Comparison of ENCODE assay signal across 24 mouse cellular contexts in the genomic region with DNA sequence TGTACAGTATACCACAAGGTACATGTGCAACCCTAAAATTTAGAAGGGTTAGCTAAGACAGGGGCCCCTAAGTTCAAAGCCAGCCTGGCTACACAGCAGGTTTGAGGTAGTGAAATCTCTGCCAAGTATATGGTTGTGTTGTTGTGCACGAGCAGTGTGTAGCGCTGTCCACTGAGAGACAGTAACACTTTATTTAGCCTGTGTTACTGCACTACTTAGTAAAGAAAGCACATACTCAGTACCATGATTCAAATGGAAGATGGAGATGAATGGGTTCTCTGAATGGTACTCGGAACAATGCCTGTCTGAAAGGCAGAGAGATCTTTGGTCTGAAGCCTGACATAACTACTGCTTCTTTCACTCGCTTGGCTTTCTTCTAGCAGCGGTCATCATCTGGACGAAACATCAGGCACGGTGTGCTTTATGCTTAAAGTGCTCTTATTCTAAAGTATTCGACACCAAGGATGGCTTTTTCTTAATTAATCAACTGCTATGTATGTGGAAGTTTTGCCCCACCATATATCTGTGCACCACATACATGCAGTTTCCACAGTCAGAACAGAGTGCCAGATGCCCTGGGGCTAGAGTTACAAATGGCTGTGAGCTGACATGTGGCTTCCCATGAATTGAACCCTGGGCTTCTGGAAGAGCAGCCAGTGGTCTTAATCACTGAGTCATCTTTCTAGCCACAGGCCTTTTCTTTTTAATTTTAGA. TPM values are rescaled to one million over a fixed set of nuclear protein-coding genes. Genes with fewer than 3 reads are reported as not detected.
A peak's percentile ranks its signal among the peaks of the same experiment; 100 is the strongest.
DNase-seq lines count a peak whose midpoint lies in the region; ATAC-seq lines count a peak whose summit lies in the region.
"Had no signal": no experiment of that assay in that cellular context is flagged by ENCODE, and none has a peak within 500 bp of the region (broad histone marks: within the 10 kb centered on the region; RNA-seq: fewer than 3 reads in every experiment).

No protein-coding gene starts in this region.

- no peak overlapping the region for H3K27ac ChIP-seq in hindbrain, embryonic 16.5 days (ENCODE audit: low read depth, low read length)
- H3K27ac ChIP-seq in hindbrain, embryonic 11.5 days (ENCODE audit: low read depth, low read length): no peak overlapping the region
- H3K27ac ChIP-seq in neural tube, embryonic 11.5 days (ENCODE audit: low read depth, low read length): no peak overlapping the region
- peak overlapping the region; percentile 33; the same call in 1 of the 2 replicates for H3K27ac ChIP-seq in neural tube, embryonic 13.5 days (replicated peaks)
- H3K27ac ChIP-seq: embryonic facial prominence, embryonic 12.5 days; forebrain, embryonic 12.5 days; heart, adult 2 months; heart, embryonic 15.5 days had no signal

- H3K4me3 ChIP-seq in hindbrain, embryonic 16.5 days (ENCODE audit: low read length): no peak overlapping the region
- no peak overlapping the region for H3K4me3 ChIP-seq in hindbrain, embryonic 11.5 days (ENCODE audit: low read depth, low read length)
- H3K4me3 ChIP-seq in neural tube, embryonic 11.5 days (ENCODE audit: low read depth, low read length): no peak overlapping the region
- H3K4me3 ChIP-seq in neural tube, embryonic 13.5 days: no peak overlapping the region
- H3K4me3 ChIP-seq: embryonic facial prominence, embryonic 12.5 days; forebrain, embryonic 12.5 days; heart, adult 2 months; heart, embryonic 15.5 days had no signal

- no peaks in the 10 kb centered on the region for H3K9me3 ChIP-seq in hindbrain, embryonic 16.5 days (ENCODE audit: control insufficient read depth, low read length)
- H3K9me3 ChIP-seq in hindbrain, embryonic 11.5 days (ENCODE audit: control insufficient read depth, low read length): no peaks in the 10 kb centered on the region
- no peaks in the 10 kb centered on the region for H3K9me3 ChIP-seq in neural tube, embryonic 11.5 days (ENCODE audit: control insufficient read depth, low read length)
- H3K9me3 ChIP-seq in neural tube, embryonic 13.5 days: no peaks in the 10 kb centered on the region
- H3K9me3 ChIP-seq: embryonic facial prominence, embryonic 12.5 days; forebrain, embryonic 12.5 days; G1E; heart, embryonic 15.5 days had no signal

- H3K9ac ChIP-seq in hindbrain, embryonic 16.5 days (ENCODE audit: low read depth, low read length): no peak overlapping the region
- no peak overlapping the region for H3K9ac ChIP-seq in hindbrain, embryonic 11.5 days (ENCODE audit: low read depth, low read length)
- no peak overlapping the region for H3K9ac ChIP-seq in neural tube, embryonic 11.5 days (ENCODE audit: low read length)
- H3K9ac ChIP-seq in neural tube, embryonic 13.5 days: no peak overlapping the region
- H3K9ac ChIP-seq: embryonic facial prominence, embryonic 12.5 days; forebrain, embryonic 12.5 days; heart, embryonic 15.5 days had no signal

- peaks cover 40% of the 10 kb centered on the region for H3K36me3 ChIP-seq in hindbrain, embryonic 16.5 days (ENCODE audit: control insufficient read depth, insufficient read depth, low read length)
- peaks cover 13% of the 10 kb centered on the region; the same call in 1 of the 2 replicates for H3K36me3 ChIP-seq in hindbrain, embryonic 11.5 days (ENCODE audit: control insufficient read depth, insufficient read depth, low read length)
- H3K36me3 ChIP-seq in neural tube, embryonic 11.5 days (ENCODE audit: control insufficient read depth, insufficient read depth, low read length): peaks cover 14% of the 10 kb centered on the region
- H3K36me3 ChIP-seq in neural tube, embryonic 13.5 days: peaks cover 94% of the 10 kb centered on the region

- H3K27me3 ChIP-seq in hindbrain, embryonic 16.5 days (replicated peaks; ENCODE audit: control insufficient read depth, insufficient read depth, low read length): no peaks in the 10 kb centered on the region
- H3K27me3 ChIP-seq in hindbrain, embryonic 11.5 days (ENCODE audit: control insufficient read depth, insufficient read depth, low read length): no peaks in the 10 kb centered on the region
- no peaks in the 10 kb centered on the region for H3K27me3 ChIP-seq in neural tube, embryonic 11.5 days (ENCODE audit: control insufficient read depth, insufficient read depth, low read length)
- H3K27me3 ChIP-seq in neural tube, embryonic 13.5 days: no peaks in the 10 kb centered on the region
- H3K27me3 ChIP-seq: embryonic facial prominence, embryonic 12.5 days; forebrain, embryonic 12.5 days; heart, embryonic 15.5 days had no signal

- no peak overlapping the region for H3K4me2 ChIP-seq in hindbrain, embryonic 16.5 days (ENCODE audit: low read length)
- no peak overlapping the region for H3K4me2 ChIP-seq in hindbrain, embryonic 11.5 days (replicated peaks; ENCODE audit: low read depth, low read length)
- H3K4me2 ChIP-seq in neural tube, embryonic 11.5 days (ENCODE audit: low read depth): no peak overlapping the region
- no peak overlapping the region for H3K4me2 ChIP-seq in neural tube, embryonic 13.5 days
- H3K4me2 ChIP-seq: embryonic facial prominence, embryonic 12.5 days; forebrain, embryonic 12.5 days; heart, embryonic 11.5 days; heart, embryonic 15.5 days had no signal

- DNase-seq in hindbrain, embryonic 11.5 days (ENCODE audit: low spot score): no peak
- peak; percentile 28 for DNase-seq in neural tube, embryonic 11.5 days (ENCODE audit: low spot score)
- no peak for DNase-seq in neural tube, embryonic 10.5 days (ENCODE audit: extremely low spot score, low spot score)
- DNase-seq in cerebellum, postnatal 4 days (ENCODE audit: low spot score in 2 of 2): no peak
- DNase-seq in thymus, postnatal 0 days (ENCODE audit: low spot score): no peak
- DNase-seq: adrenal gland, adult 8-10 months; adrenal gland, postnatal 36 days; B cell, adult 2 months; cerebellum, adult 11 months; cerebellum, adult 8-10 months; cerebellum, postnatal 14 days; gastrocnemius, postnatal 14 days; heart, adult 2 months; heart, postnatal 14 days had no signal

- 64% methylated on average over 8 of the region's 8 CpGs for WGBS in hindbrain, embryonic 16.5 days
- WGBS in hindbrain, embryonic 11.5 days: 78% methylated on average over 8 of the region's 8 CpGs
- 73% methylated on average over 8 of the region's 8 CpGs for WGBS in neural tube, embryonic 11.5 days
- 55% methylated on average over 8 of the region's 8 CpGs for WGBS in neural tube, embryonic 13.5 days

- no peaks in the 10 kb centered on the region for H3K4me1 ChIP-seq in hindbrain, embryonic 16.5 days (ENCODE audit: control insufficient read depth, insufficient read depth, low read depth, low read length)
- no peaks in the 10 kb centered on the region for H3K4me1 ChIP-seq in hindbrain, embryonic 11.5 days (replicated peaks; ENCODE audit: control insufficient read depth, insufficient read depth, low read length)
- no peaks in the 10 kb centered on the region for H3K4me1 ChIP-seq in neural tube, embryonic 11.5 days (ENCODE audit: control insufficient read depth, insufficient read depth, low read length)
- H3K4me1 ChIP-seq in neural tube, embryonic 13.5 days (replicated peaks): peaks cover 8% of the 10 kb centered on the region
- H3K4me1 ChIP-seq: embryonic facial prominence, embryonic 12.5 days; forebrain, embryonic 12.5 days; heart, embryonic 15.5 days had no signal

- ATAC-seq in hindbrain, embryonic 16.5 days: peak; percentile 79
- no peak for ATAC-seq in hindbrain, embryonic 11.5 days (ENCODE audit: low FRiP score)
- peak; percentile 55 for ATAC-seq in neural tube, embryonic 11.5 days (ENCODE audit: insufficient read depth, low FRiP score, low TSS enrichment)
- ATAC-seq in neural tube, embryonic 13.5 days (ENCODE audit: low read depth): peak; percentile 59
- ATAC-seq: CD4-positive, CD25-positive, alpha-beta regulatory T cell, adult 4 months; forebrain, embryonic 16.5 days had no signal

RNA-seq across cellular contexts. Expression of gene Rtcb, which starts 9.0 kb away (rescaled TPM):
- 171 and 176 TPM in 2 replicates for polyA plus RNA-seq in hindbrain, embryonic 16.5 days (2015; fragmentation: Nextera tagmentation; extraction: Ambion mirVana)
- 173 and 201 TPM in 2 replicates for polyA plus RNA-seq in hindbrain, embryonic 11.5 days (2014; fragmentation: Nextera tagmentation; extraction: Ambion mirVana)
- 194 TPM in 2 replicates for polyA plus RNA-seq in neural tube, embryonic 11.5 days (2014; fragmentation: Nextera tagmentation; extraction: Ambion mirVana)
- polyA plus RNA-seq in neural tube, embryonic 13.5 days (2015; fragmentation: Nextera tagmentation; extraction: Ambion mirVana): 164 and 175 TPM in 2 replicates
- 146 and 148 TPM in 2 replicates for polyA plus RNA-seq in thymus, postnatal 0 days (2015; fragmentation: Nextera tagmentation; extraction: Ambion mirVana)

RNA-seq across cellular contexts. Expression of gene Ascl4, which starts 21.2 kb away (rescaled TPM):
- polyA plus RNA-seq in hindbrain, embryonic 16.5 days (2015; fragmentation: Nextera tagmentation; extraction: Ambion mirVana): 0.21 and 0.42 TPM in 2 replicates
- polyA plus RNA-seq in hindbrain, embryonic 11.5 days (2014; fragmentation: Nextera tagmentation; extraction: Ambion mirVana): 0.31 and 0.51 TPM in 2 replicates
- polyA plus RNA-seq in neural tube, embryonic 11.5 days (2014; fragmentation: Nextera tagmentation; extraction: Ambion mirVana): 0.23 and 0.97 TPM in 2 replicates
- 0.25 TPM in 1 of 2 replicates, not detected in the other for polyA plus RNA-seq in neural tube, embryonic 13.5 days (2015; fragmentation: Nextera tagmentation; extraction: Ambion mirVana)
- polyA plus RNA-seq in thymus, postnatal 0 days (2015; fragmentation: Nextera tagmentation; extraction: Ambion mirVana): 0.15 and 0.33 TPM in 2 replicates
- polyA plus RNA-seq: G1E; heart, adult 2 months; heart, embryonic 11.5 days; heart, embryonic 15.5 days; intestine, embryonic 14.5 days had no signal

RNA-seq across cellular contexts. Expression of gene Prdm4, which starts 31.7 kb away (rescaled TPM):
- polyA plus RNA-seq in hindbrain, embryonic 16.5 days (2015; fragmentation: Nextera tagmentation; extraction: Ambion mirVana): 18.4 and 21.6 TPM in 2 replicates
- 37.3 and 39.5 TPM in 2 replicates for polyA plus RNA-seq in hindbrain, embryonic 11.5 days (2014; fragmentation: Nextera tagmentation; extraction: Ambion mirVana)
- polyA plus RNA-seq in neural tube, embryonic 11.5 days (2014; fragmentation: Nextera tagmentation; extraction: Ambion mirVana): 40.7 and 45.1 TPM in 2 replicates
- 23.9 and 26.7 TPM in 2 replicates for polyA plus RNA-seq in neural tube, embryonic 13.5 days (2015; fragmentation: Nextera tagmentation; extraction: Ambion mirVana)
- polyA plus RNA-seq in thymus, postnatal 0 days (2015; fragmentation: Nextera tagmentation; extraction: Ambion mirVana): 10.6 and 11.0 TPM in 2 replicates
